Mouse (Mus musculus) adrenal gland, postnatal 14 days (tissue): ENCODE data around the gene Gm20521. TPM values are rescaled to one million over a fixed set of nuclear protein-coding genes. Genes with fewer than 3 reads are reported as not detected.
"Not testable (repeated sequence)": the region's sequence is repeated elsewhere in the genome, so short reads cannot be mapped to it uniquely, and the experiment has no call there.

Source experiments
- DNase-seq: peaks from one replicate; pipeline ENCODE4 v3.0.0; 2021; ENCODE audit warnings: mixed read lengths
- total RNA-seq: library from RNA; stranded (reverse); gene quantifications from 2 replicates; pipeline ENCODE4 v1.2.3, GENCODE M21; 2021

Gene Gm20521
- total RNA-seq, 1 experiment from 2014 or later, result 7.0 TPM

GRCm38 (mm10) chr14:54936831-54937160 lies 53.6 kb downstream of the Gm20521 start:
- DNase-seq, result no peak

- no peak for DNase-seq
Measured at GRCm38 (mm10) chr14:54937361-54938182, 54.3 kb downstream of the Gm20521 start.

- DNase-seq, result no peak
Measured at GRCm38 (mm10) chr14:54938431-54939219, 55.4 kb downstream of the Gm20521 start.

GRCm38 (mm10) chr14:54939434-54940175 lies 56.4 kb downstream of the Gm20521 start:
- peak; percentile 83 for DNase-seq

GRCm38 (mm10) chr14:54940176-54940530 lies 56.9 kb downstream of the Gm20521 start:
- no peak for DNase-seq

- no peak for DNase-seq
Measured at GRCm38 (mm10) chr14:54941024-54941978, 58.1 kb downstream of the Gm20521 start.

- no peak for DNase-seq
Measured at GRCm38 (mm10) chr14:54942479-54942878, 59.2 kb downstream of the Gm20521 start.

GRCm38 (mm10) chr14:54943971-54944370 lies 60.7 kb downstream of the Gm20521 start:
- DNase-seq, result no peak

- DNase-seq, result no peak
Measured at GRCm38 (mm10) chr14:54944939-54945338, 61.7 kb downstream of the Gm20521 start.

- no peak for DNase-seq
Measured at GRCm38 (mm10) chr14:54945975-54946704, 62.9 kb downstream of the Gm20521 start.

- not testable (repeated sequence) for DNase-seq
Measured at GRCm38 (mm10) chr14:54947008-54947407, 63.8 kb downstream of the Gm20521 start.

Other genes with a start within 250 kb of the Gm20521 start
- not detected in 2 replicates for gene Gm17606, start 242.5 kb upstream of the Gm20521 start, total RNA-seq
- gene Cdh24, start 242.1 kb upstream of the Gm20521 start, total RNA-seq, result 1.7 and 2.2 TPM in 2 replicates
- 33.7 and 41.0 TPM in 2 replicates for gene 1700123O20Rik, start 197.2 kb upstream of the Gm20521 start, total RNA-seq
- 168 and 193 TPM in 2 replicates for gene Acin1, start 196.5 kb upstream of the Gm20521 start, total RNA-seq
- gene Gm29776, start 184.6 kb upstream of the Gm20521 start, total RNA-seq, result not detected in 2 replicates
- gene Cebpe, start 171.3 kb upstream of the Gm20521 start, total RNA-seq, result not detected in 2 replicates
- gene Slc7a8, start 101.5 kb upstream of the Gm20521 start, total RNA-seq, result 46.1 and 51.5 TPM in 2 replicates
- 0.38 TPM in 1 of 2 replicates, not detected in the other for gene Rnf212b, start 69.3 kb upstream of the Gm20521 start, total RNA-seq
- 9.6 and 10.9 TPM in 2 replicates for gene Homez, start 12.5 kb upstream of the Gm20521 start, total RNA-seq
- gene Ppp1r3e, start 5.9 kb upstream of the Gm20521 start, total RNA-seq, result 14.0 and 15.9 TPM in 2 replicates
- 43.5 and 51.9 TPM in 2 replicates for gene Bcl2l2, start 64 bp upstream of the Gm20521 start, total RNA-seq
- gene Pabpn1, start 9.1 kb downstream of the Gm20521 start, total RNA-seq, result 154 and 191 TPM in 2 replicates
- gene Slc22a17, start 29.7 kb downstream of the Gm20521 start, total RNA-seq, result 30.7 and 32.9 TPM in 2 replicates
- 3.1 and 6.2 TPM in 2 replicates for gene Efs, start 42.7 kb downstream of the Gm20521 start, total RNA-seq
- gene Il25, start 49.3 kb downstream of the Gm20521 start, total RNA-seq, result not detected in 2 replicates
- gene Cmtm5, start 52.8 kb downstream of the Gm20521 start, total RNA-seq, result 1.6 and 1.9 TPM in 2 replicates
- 0.22 TPM in 1 of 2 replicates, not detected in the other for gene Myh6, start 83.5 kb downstream of the Gm20521 start, total RNA-seq
- not detected in 2 replicates for gene Gm17428, start 93.5 kb downstream of the Gm20521 start, total RNA-seq
- 0.11 TPM in 1 of 2 replicates, not detected in the other for gene Myh7, start 111.2 kb downstream of the Gm20521 start, total RNA-seq
- 34.5 and 39.2 TPM in 2 replicates for gene Ngdn, start 132.0 kb downstream of the Gm20521 start, total RNA-seq
- gene Zfhx2, start 208.9 kb downstream of the Gm20521 start, total RNA-seq, result 7.3 and 9.8 TPM in 2 replicates
- gene Thtpa, start 211.3 kb downstream of the Gm20521 start, total RNA-seq, result 11.3 and 15.8 TPM in 2 replicates
- gene Ap1g2, start 223.2 kb downstream of the Gm20521 start, total RNA-seq, result 26.6 and 36.1 TPM in 2 replicates
- gene Jph4, start 233.5 kb downstream of the Gm20521 start, total RNA-seq, result 3.3 and 5.9 TPM in 2 replicates